Mouse (Mus musculus) cerebellum, adult 2 months (tissue): ENCODE results near the gene Syt16.

Source experiments
- CTCF ChIP-seq: fragments of 200-500 bp; IDR thresholded peaks from 2 replicates; pipeline ENCODE4 v1.5.1; 2011; ENCODE audit warnings: low read depth, mild to moderate bottlenecking, control low read depth, low read length, moderate library complexity, borderline replicate concordance; ENCODE audit not compliant: insufficient read depth
- POLR2A ChIP-seq: fragments of 200-500 bp; IDR thresholded peaks from 2 replicates; pipeline ENCODE4 v1.6.1; 2011; ENCODE audit warnings: low read length, control low read depth, borderline replicate concordance; ENCODE audit not compliant: insufficient read depth

DNA sequence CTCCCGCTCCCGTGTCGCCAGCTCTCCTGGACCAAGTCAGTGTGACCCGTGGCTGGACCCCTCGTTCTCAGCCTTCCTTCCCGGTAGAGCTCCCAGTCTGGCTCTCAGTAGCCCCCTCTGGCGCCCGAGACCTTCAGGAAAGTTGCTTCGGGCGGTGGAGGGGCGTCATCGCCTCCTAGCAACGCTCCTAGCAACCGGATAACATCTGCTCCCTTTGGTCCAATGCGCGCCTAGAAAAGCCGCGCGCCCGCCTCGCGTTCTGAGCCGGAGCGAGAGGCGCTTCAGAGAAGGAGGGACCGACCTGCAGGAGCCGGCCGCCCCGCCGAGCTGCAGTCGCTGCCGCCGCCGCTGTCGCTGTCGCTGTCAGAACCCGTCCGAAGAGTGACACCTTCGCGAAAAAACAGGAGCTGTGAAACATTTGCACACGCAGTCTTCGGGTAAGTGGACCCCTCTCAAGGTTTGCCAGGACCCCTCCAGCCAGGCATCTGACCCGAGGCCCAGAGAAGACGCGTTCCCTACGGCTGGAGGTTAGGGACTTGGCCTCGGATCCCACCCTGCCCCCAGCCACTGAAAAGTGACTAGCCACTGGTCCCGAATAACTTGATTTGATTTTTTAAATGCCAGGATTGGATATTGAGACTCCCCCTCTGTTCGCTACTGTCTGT is 286.7 kb downstream of the Syt16 start:
- TF ChIP-seq CTCF (peak; percentile 35; the same call in 1 of the 2 replicates), POLR2A (no peak)
